Mouse (Mus musculus): ENCODE data around the gene Myl4.

The Myl4 gene

DNA sequence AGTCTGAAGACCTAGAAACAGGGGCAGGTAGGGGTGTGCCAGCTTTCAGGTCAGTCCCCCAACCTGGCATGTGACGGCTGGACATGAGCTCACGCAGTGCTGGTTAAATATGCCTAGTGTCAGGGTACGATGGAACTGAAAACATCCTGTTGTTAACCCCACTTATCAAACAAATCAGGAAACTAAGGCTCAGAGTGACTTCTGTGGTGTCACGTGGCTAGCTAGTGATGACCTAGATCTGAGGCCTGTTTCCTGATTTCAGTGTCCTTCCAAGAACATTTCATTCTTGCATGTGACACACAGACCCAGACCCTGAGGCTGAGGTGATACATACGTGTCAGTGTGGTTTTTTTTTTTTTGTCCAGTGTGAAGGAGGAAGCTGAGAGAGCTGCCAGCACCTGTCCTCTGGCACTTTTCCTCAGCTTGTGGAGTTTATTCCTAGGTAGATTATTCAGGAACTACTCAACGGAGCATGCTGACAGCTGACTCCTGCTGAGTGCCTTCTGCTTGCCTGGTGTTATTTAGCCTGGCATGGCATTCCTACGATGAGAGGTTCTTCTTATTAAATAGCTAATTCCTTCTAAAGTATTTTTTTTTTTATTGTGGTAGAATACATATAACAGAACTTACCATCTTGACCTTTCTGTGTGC, 79.8 kb downstream of the Myl4 start:
- no peak for DNase-seq (ENCODE audit: low spot score in 2 of 2)

DNA sequence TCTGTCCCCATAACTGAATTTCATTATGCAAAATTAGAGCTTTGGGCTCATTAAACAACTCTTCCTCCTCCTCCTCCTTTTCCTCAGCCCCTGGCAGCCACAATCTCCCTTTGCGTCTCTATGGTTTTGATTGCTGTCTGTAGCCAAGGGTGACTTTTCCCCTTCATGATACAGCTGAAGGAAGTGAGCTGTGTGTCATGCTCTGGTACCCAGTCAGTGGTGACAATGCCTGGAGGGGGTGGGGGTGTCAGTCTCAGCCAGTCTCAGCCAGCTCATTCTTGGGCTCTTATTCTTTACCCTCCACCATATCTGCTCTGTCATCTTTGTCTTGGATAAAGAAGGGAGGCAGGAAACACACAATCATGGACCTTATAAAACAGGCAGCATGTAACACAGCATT, 80.8 kb downstream of the Myl4 start:
- no peak for DNase-seq (ENCODE audit: low spot score in 2 of 2)

DNA sequence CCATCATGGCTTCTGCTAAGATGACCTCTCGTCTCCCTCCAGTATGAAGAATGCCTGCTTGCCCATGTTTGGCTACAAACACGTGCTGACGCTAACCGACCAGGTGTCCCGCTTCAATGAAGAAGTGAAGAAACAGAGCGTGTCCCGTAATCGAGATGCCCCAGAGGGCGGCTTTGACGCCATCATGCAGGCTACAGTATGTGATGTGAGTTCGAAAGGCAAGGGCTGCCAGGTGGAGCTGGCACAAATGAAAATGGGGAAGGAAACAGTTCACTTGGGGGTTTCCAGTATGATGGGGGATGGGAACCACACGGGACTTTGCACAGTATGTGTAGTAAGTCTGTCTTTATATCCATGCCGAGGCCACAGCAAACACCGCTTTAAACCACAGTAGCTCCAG, 86.5 kb downstream of the Myl4 start:
- DNase-seq (ENCODE audit: low spot score in 2 of 2): no peak

DNA sequence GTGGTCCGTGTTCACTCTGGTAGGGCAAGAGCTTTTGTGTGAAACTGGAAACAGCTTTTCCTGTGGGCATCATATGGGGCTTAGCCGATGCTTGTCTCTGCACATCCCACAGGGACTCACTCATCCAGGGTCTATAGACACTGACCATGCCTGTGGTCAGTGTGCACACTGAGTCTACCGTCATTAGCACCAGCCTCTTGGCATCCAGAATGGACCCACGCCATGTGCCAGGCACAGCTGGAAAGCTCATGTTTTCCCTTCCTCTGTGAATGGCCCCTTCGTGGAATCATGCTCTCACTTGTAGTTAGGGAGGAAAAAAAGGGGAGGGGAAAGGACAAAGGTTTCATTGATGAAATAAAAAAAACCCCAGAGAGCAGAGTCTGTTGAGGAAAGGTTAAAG, 87.5 kb downstream of the Myl4 start:
- DNase-seq (ENCODE audit: low spot score in 2 of 2): no peak

DNA sequence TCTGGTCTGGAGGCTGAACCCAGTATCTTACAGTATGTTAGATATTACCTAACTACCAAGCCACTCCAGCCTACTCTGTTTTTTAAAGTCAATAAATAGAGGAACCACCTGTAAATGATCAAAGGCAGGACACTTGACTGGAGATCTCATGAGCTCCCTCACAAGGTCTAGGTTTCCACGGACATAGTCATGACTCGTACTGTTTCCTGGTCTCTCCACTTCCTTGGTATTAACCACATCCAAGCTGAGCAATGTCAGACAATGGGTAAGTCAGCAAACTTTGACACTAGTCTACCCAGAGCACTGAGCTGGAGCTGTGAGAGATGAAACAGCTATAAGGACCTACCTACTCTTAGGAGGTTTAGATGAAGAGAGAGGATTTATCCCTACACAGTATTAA, 88.4 kb downstream of the Myl4 start:
- DNase-seq (ENCODE audit: low spot score in 2 of 2): no peak

DNA sequence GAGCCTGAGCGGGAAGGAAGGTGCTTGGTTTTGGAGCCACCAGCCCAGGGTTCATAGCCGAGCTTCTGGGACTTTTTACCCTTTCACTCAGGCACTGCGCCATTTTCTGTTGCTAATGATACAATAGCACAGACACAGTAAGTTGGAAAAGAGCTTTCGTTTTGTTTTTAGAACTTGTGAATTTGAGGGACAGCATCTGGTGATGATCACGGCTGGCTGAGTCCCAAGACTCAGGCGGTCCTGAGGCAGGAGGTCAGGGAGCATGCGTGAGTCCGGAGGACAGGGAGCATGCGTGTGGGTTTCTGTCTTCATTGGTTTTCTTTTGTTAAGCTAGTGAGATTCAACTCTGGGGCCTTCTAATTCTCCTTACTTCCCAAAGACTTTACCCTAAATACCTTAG, 89.2 kb downstream of the Myl4 start:
- no peak for DNase-seq (ENCODE audit: low spot score in 2 of 2)

DNA sequence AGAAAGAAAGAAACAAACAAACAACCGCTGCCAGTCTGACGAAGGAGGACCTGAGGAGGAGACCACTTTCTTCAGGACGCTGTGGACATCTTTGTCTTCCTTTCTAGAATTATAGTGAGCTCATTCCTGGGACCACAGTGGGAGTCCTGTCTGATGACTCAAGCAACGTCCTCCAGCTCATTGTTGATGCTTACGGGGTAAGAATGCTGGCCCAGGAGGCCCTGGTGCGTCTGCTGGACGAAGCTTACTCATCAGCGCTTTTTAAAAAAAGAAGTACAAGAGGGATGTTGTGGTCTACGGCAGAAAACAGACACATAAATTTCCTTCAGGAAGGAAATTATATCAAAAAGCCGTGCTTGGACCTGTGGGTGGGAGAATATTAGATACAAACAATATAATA, 90.4 kb downstream of the Myl4 start:
- DNase-seq (ENCODE audit: low spot score in 2 of 2): no peak

DNA sequence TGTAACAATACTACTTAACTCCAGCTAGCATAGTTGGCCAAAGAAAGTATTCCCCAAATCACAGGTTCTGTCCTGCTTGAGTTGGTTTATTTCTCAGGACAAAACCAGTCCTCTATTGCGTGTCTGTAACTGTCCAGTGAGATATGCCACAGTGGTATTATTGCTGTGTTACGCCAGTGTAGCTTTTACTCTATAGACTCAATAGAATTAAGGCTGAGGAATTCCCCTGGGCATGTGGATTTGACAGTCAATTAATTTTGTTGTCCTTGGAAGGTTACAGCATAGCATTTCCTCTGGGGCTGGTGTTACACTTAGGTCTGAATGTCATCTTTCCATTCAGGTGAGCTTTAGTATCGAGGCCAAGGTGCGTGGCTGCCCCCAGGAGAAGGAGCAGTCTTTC, 92.8 kb downstream of the Myl4 start:
- no peak for DNase-seq (ENCODE audit: low spot score in 2 of 2)
